Mouse (Mus musculus): ENCODE results near the gene Irf3. TPM values are rescaled to one million over a fixed set of nuclear protein-coding genes. Genes with fewer than 3 reads are reported as not detected.
A peak's percentile ranks its signal among the peaks of the same experiment; 100 is the strongest.

Gene Irf3
- polyA plus RNA-seq, 1 experiment from 2014 or later: 56.9 TPM

DNA sequence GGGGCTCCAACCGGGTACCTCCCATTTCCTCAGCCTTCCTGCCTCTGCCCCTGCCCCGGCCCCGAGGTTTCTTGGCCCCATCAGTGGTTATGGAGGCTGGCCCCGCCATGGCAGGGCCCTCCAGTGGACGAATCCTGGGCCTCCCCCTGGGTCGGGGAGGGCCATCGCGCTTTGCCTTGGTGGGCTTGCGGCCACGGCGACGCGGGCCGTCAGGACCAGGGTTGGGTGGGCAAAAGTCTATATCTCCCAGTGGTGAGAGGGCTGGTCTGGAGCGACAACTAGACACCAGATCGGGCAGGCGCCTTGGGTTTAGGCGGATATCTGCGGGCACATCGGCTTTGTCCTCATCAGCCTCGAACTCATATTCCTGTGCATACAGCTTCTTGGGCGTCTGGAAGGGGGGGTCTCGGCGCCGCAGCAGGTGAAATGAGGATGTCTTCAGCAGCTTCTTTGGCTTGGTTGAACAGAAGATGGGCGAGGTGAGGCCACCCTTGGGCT is 49.5 kb downstream of the Irf3 start:
- DNase-seq (ENCODE audit: low spot score) (no peak), ATAC-seq (ENCODE audit: low FRiP score) (no peak)
- Histone ChIP-seq H3K27me3 (ENCODE audit: control insufficient read depth, insufficient read depth, low read length) (no peaks in the 10 kb centered on the region), H3K9me3 (ENCODE audit: control insufficient read depth, low read length) (no peaks in the 10 kb centered on the region), H3K4me3 (replicated peaks; ENCODE audit: low read length) (no peak overlapping the region), H3K36me3 (replicated peaks; ENCODE audit: control insufficient read depth, insufficient read depth) (peaks cover 84% of the 10 kb centered on the region), H3K4me2 (replicated peaks) (no peak overlapping the region), H3K27ac (no peak overlapping the region), H3K4me1 (replicated peaks; ENCODE audit: control insufficient read depth, insufficient read depth, low read length) (peaks cover 15% of the 10 kb centered on the region), H3K9ac (no peak overlapping the region)
- 94% methylated on average over 26 of the region's 26 CpGs for WGBS

DNA sequence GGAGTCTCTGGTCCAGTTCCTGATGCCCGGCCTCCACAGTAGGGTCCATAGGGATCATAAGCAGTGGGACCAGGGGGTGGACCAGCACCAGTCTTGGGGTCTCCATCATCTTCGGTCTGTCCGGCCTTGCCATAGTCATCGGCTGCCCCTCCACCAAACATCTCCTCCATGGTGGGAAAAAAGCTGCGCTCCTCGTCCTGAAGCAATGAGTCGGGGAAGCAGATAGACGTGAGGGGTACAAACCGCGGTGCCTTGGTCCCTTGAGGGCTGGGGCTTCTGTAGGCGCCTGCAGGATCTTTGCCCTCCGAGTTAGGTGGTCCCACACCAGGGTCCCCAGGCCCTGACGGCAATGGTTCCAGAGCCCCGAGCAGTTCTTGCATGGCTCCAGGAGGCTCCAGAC is 50.0 kb downstream of the Irf3 start:
- WGBS: 98% methylated on average over 14 of the region's 14 CpGs
- Histone ChIP-seq H3K4me1 (replicated peaks; ENCODE audit: control insufficient read depth, insufficient read depth, low read length) (peaks cover 15% of the 10 kb centered on the region), H3K27ac (no peak overlapping the region), H3K36me3 (replicated peaks; ENCODE audit: control insufficient read depth, insufficient read depth) (peaks cover 78% of the 10 kb centered on the region), H3K9me3 (ENCODE audit: control insufficient read depth, low read length) (no peaks in the 10 kb centered on the region), H3K27me3 (ENCODE audit: control insufficient read depth, insufficient read depth, low read length) (no peaks in the 10 kb centered on the region), H3K4me3 (replicated peaks; ENCODE audit: low read length) (no peak overlapping the region), H3K4me2 (replicated peaks) (no peak overlapping the region), H3K9ac (no peak overlapping the region)
- DNase-seq (ENCODE audit: low spot score): no peak
- ATAC-seq (ENCODE audit: low FRiP score): no peak

DNA sequence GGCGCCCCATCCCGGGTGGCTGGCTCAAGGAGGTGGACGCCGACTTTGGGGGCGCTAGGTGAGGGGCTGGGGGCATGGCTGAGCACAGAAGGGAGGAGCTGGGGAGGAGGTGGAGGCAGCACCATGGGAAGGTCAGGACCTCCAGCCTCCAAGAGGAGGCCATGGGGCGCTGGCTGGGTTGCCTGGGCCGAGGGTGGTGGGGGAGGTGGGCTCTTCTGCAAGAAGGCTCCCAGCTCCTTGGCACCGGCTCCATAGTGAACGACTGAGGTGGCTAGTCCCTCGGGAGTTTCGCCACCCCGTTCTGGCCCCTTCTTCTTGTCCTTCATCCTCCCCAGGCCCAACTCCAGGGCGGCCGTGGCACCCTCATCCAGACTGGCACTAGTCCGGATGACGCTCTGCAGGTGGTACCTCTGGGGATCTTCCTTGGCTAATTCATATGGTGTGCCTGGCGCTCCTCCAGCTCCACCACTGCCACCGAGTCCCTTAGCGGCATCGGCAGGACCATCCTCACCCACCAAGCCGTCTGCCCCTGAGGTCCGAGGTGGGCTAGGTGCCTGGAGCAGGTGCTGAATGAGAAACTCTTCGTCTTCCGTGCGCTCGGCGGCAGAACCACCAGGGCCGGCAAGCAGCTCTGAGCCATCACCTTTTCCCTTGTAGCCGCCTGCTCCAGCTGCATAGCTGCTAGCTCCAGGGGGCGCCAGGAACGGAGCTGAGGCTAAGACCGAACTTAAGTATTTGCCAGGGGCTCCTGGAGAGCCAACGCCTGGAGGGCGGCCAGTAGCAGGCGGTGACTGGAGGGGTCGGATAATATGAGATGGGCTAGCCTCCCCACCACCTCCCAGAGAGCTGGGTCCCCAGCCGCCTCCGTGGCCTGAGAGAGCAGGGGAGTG is 50.8 kb downstream of the Irf3 start:
- H3K4me2 ChIP-seq (replicated peaks): no peak overlapping the region
- ATAC-seq (ENCODE audit: low FRiP score) (no peak), DNase-seq (ENCODE audit: low spot score) (no peak)
- H3K4me3 ChIP-seq (replicated peaks; ENCODE audit: low read length): no peak overlapping the region
- no peaks in the 10 kb centered on the region for H3K9me3 ChIP-seq (ENCODE audit: control insufficient read depth, low read length)
- peaks cover 15% of the 10 kb centered on the region for H3K4me1 ChIP-seq (replicated peaks; ENCODE audit: control insufficient read depth, insufficient read depth, low read length)
- no peaks in the 10 kb centered on the region for H3K27me3 ChIP-seq (ENCODE audit: control insufficient read depth, insufficient read depth, low read length)
- H3K9ac ChIP-seq: no peak overlapping the region
- 93% methylated on average over 38 of the region's 38 CpGs for WGBS
- H3K36me3 ChIP-seq (replicated peaks; ENCODE audit: control insufficient read depth, insufficient read depth): peaks cover 70% of the 10 kb centered on the region
- H3K27ac ChIP-seq: no peak overlapping the region

DNA sequence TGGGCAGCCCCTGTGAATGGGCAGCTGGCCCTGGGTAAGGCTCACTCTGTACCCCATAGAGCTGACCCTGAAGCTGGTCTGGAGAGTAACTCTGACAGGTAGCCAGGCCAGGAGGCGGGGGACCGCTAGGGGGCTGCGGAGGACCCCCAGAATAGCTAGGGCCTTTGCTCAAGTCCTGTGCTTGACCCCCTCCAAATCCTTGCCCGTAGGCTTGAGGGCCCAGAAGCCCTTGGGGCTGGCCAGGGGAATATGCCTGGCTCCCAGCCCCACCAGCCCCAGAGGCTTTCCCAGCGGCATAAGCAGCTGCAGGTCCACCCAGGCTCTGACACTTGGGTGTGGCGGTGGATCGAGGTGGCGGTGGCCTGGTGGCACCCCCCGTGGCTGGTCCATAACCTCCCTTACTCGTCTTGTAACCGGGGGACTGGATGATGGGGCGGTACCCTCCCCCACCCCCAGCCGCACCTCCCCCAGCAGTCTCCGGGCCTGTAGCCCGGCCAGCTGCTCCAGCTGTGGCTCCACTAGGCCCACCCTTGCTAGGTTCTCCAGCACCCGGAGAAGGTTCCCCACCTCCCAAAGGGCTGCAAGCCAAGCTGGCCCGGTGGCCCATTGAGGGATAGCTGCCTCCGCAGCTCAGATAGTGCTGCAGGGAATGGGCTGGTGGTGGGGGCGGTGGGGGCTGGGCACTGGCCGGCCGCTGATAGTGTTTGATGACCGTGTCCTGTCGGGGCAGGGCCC is 51.6 kb downstream of the Irf3 start:
- Histone ChIP-seq H3K4me1 (replicated peaks; ENCODE audit: control insufficient read depth, insufficient read depth, low read length) (peaks cover 18% of the 10 kb centered on the region), H3K4me3 (replicated peaks; ENCODE audit: low read length) (no peak overlapping the region), H3K9me3 (ENCODE audit: control insufficient read depth, low read length) (no peaks in the 10 kb centered on the region), H3K27me3 (ENCODE audit: control insufficient read depth, insufficient read depth, low read length) (no peaks in the 10 kb centered on the region), H3K36me3 (replicated peaks; ENCODE audit: control insufficient read depth, insufficient read depth) (peaks cover 62% of the 10 kb centered on the region), H3K27ac (no peak overlapping the region), H3K9ac (no peak overlapping the region), H3K4me2 (replicated peaks) (no peak overlapping the region)
- WGBS: 90% methylated on average over 22 of the region's 23 CpGs
- no peak for DNase-seq (ENCODE audit: low spot score)
- no peak for ATAC-seq (ENCODE audit: low FRiP score)

DNA sequence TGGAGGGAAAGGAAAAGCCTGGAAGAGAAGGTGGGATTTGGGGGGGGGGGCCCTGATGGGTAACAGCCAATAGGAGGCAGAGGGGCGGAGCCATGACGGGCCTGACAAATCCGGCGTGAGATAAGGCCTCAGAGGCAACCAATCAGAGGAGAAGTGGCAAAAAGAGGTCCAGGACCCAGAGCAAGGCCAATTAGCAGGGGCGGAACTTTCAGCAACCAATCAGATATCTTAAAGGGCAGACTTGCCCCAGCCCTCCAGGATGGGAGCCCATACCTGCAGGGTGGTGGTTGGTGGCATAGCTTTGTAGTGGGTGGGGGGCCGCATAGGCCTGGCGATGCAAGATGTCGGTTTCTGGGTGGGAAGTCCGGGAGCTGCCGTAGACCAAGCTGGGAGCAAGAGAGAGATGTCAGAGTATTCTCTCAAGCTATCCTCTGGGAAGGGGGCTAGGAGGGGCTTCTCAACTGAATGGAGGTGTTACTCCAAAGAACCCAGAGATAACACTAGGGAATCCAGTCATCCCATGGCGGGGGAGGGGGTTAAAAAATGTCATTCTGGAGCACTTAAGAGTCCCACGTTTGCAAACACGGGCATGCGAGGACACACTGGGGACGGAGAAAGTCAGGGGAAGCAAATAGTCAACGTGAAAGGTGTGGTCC is 53.6 kb downstream of the Irf3 start:
- DNase-seq (ENCODE audit: low spot score): peak; percentile 82
- WGBS: 5% methylated on average over 16 of the region's 16 CpGs
- H3K27ac ChIP-seq: peak overlapping the region; percentile 100
- peaks cover 42% of the 10 kb centered on the region for H3K36me3 ChIP-seq (replicated peaks; ENCODE audit: control insufficient read depth, insufficient read depth)
- peak overlapping the region; percentile 91 for H3K9ac ChIP-seq
- no peaks in the 10 kb centered on the region for H3K27me3 ChIP-seq (ENCODE audit: control insufficient read depth, insufficient read depth, low read length)
- peak overlapping the region; percentile 99 for H3K4me2 ChIP-seq (replicated peaks)
- peak; percentile 67 for ATAC-seq (ENCODE audit: low FRiP score)
- H3K9me3 ChIP-seq (ENCODE audit: control insufficient read depth, low read length): no peaks in the 10 kb centered on the region
- peaks cover 18% of the 10 kb centered on the region for H3K4me1 ChIP-seq (replicated peaks; ENCODE audit: control insufficient read depth, insufficient read depth, low read length)
- peak overlapping the region; percentile 59 for H3K4me3 ChIP-seq (replicated peaks; ENCODE audit: low read length)

DNA sequence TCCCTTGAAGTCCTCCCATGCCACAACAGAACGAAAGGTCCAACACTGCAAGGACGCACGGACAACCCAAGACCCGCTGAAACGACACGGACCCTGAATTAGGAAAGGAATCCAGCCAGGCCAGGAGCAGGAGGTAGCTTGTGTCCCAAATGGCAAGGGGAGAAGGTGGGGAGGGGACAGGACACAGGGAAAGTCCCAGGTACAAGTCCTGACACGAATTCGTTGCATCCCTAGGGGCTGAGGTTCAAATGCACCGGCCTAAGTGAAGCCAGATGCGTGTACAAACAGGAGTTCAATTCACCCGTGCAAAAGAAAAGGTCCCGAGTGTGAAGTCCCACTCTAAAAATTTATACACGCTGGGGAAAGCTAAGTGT is 54.1 kb downstream of the Irf3 start:
- ATAC-seq (ENCODE audit: low FRiP score) (no peak), DNase-seq (ENCODE audit: low spot score) (no peak)
- H3K4me2 ChIP-seq (replicated peaks): peak overlapping the region; percentile 99
- peak overlapping the region; percentile 100 for H3K27ac ChIP-seq
- H3K4me3 ChIP-seq (replicated peaks; ENCODE audit: low read length): peak overlapping the region; percentile 59
- WGBS: under 1% methylated on average over 13 of the region's 13 CpGs
- peaks cover 18% of the 10 kb centered on the region for H3K4me1 ChIP-seq (replicated peaks; ENCODE audit: control insufficient read depth, insufficient read depth, low read length)
- H3K27me3 ChIP-seq (ENCODE audit: control insufficient read depth, insufficient read depth, low read length): no peaks in the 10 kb centered on the region
- H3K36me3 ChIP-seq (replicated peaks; ENCODE audit: control insufficient read depth, insufficient read depth): peaks cover 37% of the 10 kb centered on the region
- no peaks in the 10 kb centered on the region for H3K9me3 ChIP-seq (ENCODE audit: control insufficient read depth, low read length)
- peak overlapping the region; percentile 91 for H3K9ac ChIP-seq

Small RNA genes within 50 kb of the gene (microRNA-seq; reads per million reads assigned to microRNA genes)
- gene Mir7054: 0.65 reads per million

Other genes starting within 250 kb of the Irf3 start
- 24.5 and 28.8 TPM in 2 replicates for gene Vrk3, start 249.2 kb upstream of the Irf3 start, polyA plus RNA-seq (2014; fragmentation: Nextera tagmentation; extraction: Ambion mirVana)
- gene Zfp473, start 246.6 kb upstream of the Irf3 start, polyA plus RNA-seq (2014; fragmentation: Nextera tagmentation; extraction: Ambion mirVana): 1.4 and 1.5 TPM in 2 replicates
- 25.4 and 30.0 TPM in 2 replicates for gene Nup62, start 181.6 kb upstream of the Irf3 start, polyA plus RNA-seq (2014; fragmentation: Nextera tagmentation; extraction: Ambion mirVana)
- 1.3 TPM in 2 replicates for gene Il4i1, start 181.3 kb upstream of the Irf3 start, polyA plus RNA-seq (2014; fragmentation: Nextera tagmentation; extraction: Ambion mirVana)
- gene Atf5, start 181.0 kb upstream of the Irf3 start, polyA plus RNA-seq (2014; fragmentation: Nextera tagmentation; extraction: Ambion mirVana): 2.2 and 2.5 TPM in 2 replicates
- gene Akt1s1, start 148.7 kb upstream of the Irf3 start, polyA plus RNA-seq (2014; fragmentation: Nextera tagmentation; extraction: Ambion mirVana): 57.6 and 59.1 TPM in 2 replicates
- gene Tbc1d17, start 148.6 kb upstream of the Irf3 start, polyA plus RNA-seq (2014; fragmentation: Nextera tagmentation; extraction: Ambion mirVana): 98.5 and 104 TPM in 2 replicates
- 23.4 and 26.5 TPM in 2 replicates for gene Pnkp, start 140.5 kb upstream of the Irf3 start, polyA plus RNA-seq (2014; fragmentation: Nextera tagmentation; extraction: Ambion mirVana)
- gene Ptov1, start 127.9 kb upstream of the Irf3 start, polyA plus RNA-seq (2014; fragmentation: Nextera tagmentation; extraction: Ambion mirVana): 430 and 454 TPM in 2 replicates
- 87.5 and 90.6 TPM in 2 replicates for gene Med25, start 104.9 kb upstream of the Irf3 start, polyA plus RNA-seq (2014; fragmentation: Nextera tagmentation; extraction: Ambion mirVana)
- 15.9 and 16.0 TPM in 2 replicates for gene Fuz, start 101.6 kb upstream of the Irf3 start, polyA plus RNA-seq (2014; fragmentation: Nextera tagmentation; extraction: Ambion mirVana)
- gene Ap2a1, start 68.2 kb upstream of the Irf3 start, polyA plus RNA-seq (2014; fragmentation: Nextera tagmentation; extraction: Ambion mirVana): 123 and 135 TPM in 2 replicates
- gene Tsks, start 54.4 kb upstream of the Irf3 start, polyA plus RNA-seq (2014; fragmentation: Nextera tagmentation; extraction: Ambion mirVana): 0.14 and 0.33 TPM in 2 replicates
- 53.3 and 53.8 TPM in 2 replicates for gene Cpt1c, start 22.8 kb upstream of the Irf3 start, polyA plus RNA-seq (2014; fragmentation: Nextera tagmentation; extraction: Ambion mirVana)
- 194 and 210 TPM in 2 replicates for gene Prmt1, start 11.1 kb upstream of the Irf3 start, polyA plus RNA-seq (2014; fragmentation: Nextera tagmentation; extraction: Ambion mirVana)
- gene Bcl2l12, start 1.1 kb downstream of the Irf3 start, polyA plus RNA-seq (2014; fragmentation: Nextera tagmentation; extraction: Ambion mirVana): 9.2 and 12.6 TPM in 2 replicates
- gene Scaf1, start 18.7 kb downstream of the Irf3 start, polyA plus RNA-seq (2014; fragmentation: Nextera tagmentation; extraction: Ambion mirVana): 59.7 and 61.9 TPM in 2 replicates
- gene Rras, start 20.3 kb downstream of the Irf3 start, polyA plus RNA-seq (2014; fragmentation: Nextera tagmentation; extraction: Ambion mirVana): 14.2 and 15.2 TPM in 2 replicates
- gene Prr12, start 55.2 kb downstream of the Irf3 start, polyA plus RNA-seq (2014; fragmentation: Nextera tagmentation; extraction: Ambion mirVana): 16.5 and 16.8 TPM in 2 replicates
- gene Nosip, start 64.8 kb downstream of the Irf3 start, polyA plus RNA-seq (2014; fragmentation: Nextera tagmentation; extraction: Ambion mirVana): 57.9 and 62.1 TPM in 2 replicates
- gene Prrg2, start 65.0 kb downstream of the Irf3 start, polyA plus RNA-seq (2014; fragmentation: Nextera tagmentation; extraction: Ambion mirVana): 12.8 and 13.9 TPM in 2 replicates
- gene Rcn3, start 94.6 kb downstream of the Irf3 start, polyA plus RNA-seq (2014; fragmentation: Nextera tagmentation; extraction: Ambion mirVana): 77.7 and 93.3 TPM in 2 replicates
- 37.7 and 40.5 TPM in 2 replicates for gene Fcgrt, start 106.2 kb downstream of the Irf3 start, polyA plus RNA-seq (2014; fragmentation: Nextera tagmentation; extraction: Ambion mirVana)
- 767 and 952 TPM in 2 replicates for gene Rps11, start 126.8 kb downstream of the Irf3 start, polyA plus RNA-seq (2014; fragmentation: Nextera tagmentation; extraction: Ambion mirVana)
- 725 and 835 TPM in 2 replicates for gene Rpl13a, start 131.1 kb downstream of the Irf3 start, polyA plus RNA-seq (2014; fragmentation: Nextera tagmentation; extraction: Ambion mirVana)
- 0.22 TPM in 1 of 2 replicates, not detected in the other for gene Gm45713, start 138.6 kb downstream of the Irf3 start, polyA plus RNA-seq (2014; fragmentation: Nextera tagmentation; extraction: Ambion mirVana)
- gene Flt3l, start 138.8 kb downstream of the Irf3 start, polyA plus RNA-seq (2014; fragmentation: Nextera tagmentation; extraction: Ambion mirVana): 1.7 and 1.8 TPM in 2 replicates
- 91.0 and 93.5 TPM in 2 replicates for gene Pih1d1, start 156.7 kb downstream of the Irf3 start, polyA plus RNA-seq (2014; fragmentation: Nextera tagmentation; extraction: Ambion mirVana)
- 16.0 and 21.3 TPM in 2 replicates for gene Aldh16a1, start 156.9 kb downstream of the Irf3 start, polyA plus RNA-seq (2014; fragmentation: Nextera tagmentation; extraction: Ambion mirVana)
- gene Slc17a7, start 166.3 kb downstream of the Irf3 start, polyA plus RNA-seq (2014; fragmentation: Nextera tagmentation; extraction: Ambion mirVana): 0.47 and 0.48 TPM in 2 replicates
- not detected in 2 replicates for gene Gfy, start 181.9 kb downstream of the Irf3 start, polyA plus RNA-seq (2014; fragmentation: Nextera tagmentation; extraction: Ambion mirVana)
- 0.83 TPM in 1 of 2 replicates, not detected in the other for gene Pth2, start 183.3 kb downstream of the Irf3 start, polyA plus RNA-seq (2014; fragmentation: Nextera tagmentation; extraction: Ambion mirVana)
- 0.50 and 0.57 TPM in 2 replicates for gene Ccdc155, start 207.2 kb downstream of the Irf3 start, polyA plus RNA-seq (2014; fragmentation: Nextera tagmentation; extraction: Ambion mirVana)
- 8.7 and 11.3 TPM in 2 replicates for gene Dkkl1, start 214.5 kb downstream of the Irf3 start, polyA plus RNA-seq (2014; fragmentation: Nextera tagmentation; extraction: Ambion mirVana)
- 37.7 and 48.0 TPM in 2 replicates for gene Tead2, start 218.1 kb downstream of the Irf3 start, polyA plus RNA-seq (2014; fragmentation: Nextera tagmentation; extraction: Ambion mirVana)
- 0.94 and 1.2 TPM in 2 replicates for gene Cd37, start 241.5 kb downstream of the Irf3 start, polyA plus RNA-seq (2014; fragmentation: Nextera tagmentation; extraction: Ambion mirVana)
- gene Slc6a16, start 243.4 kb downstream of the Irf3 start, polyA plus RNA-seq (2014; fragmentation: Nextera tagmentation; extraction: Ambion mirVana): 0.33 and 0.67 TPM in 2 replicates